Mouse (Mus musculus): ENCODE data around the gene Cfap157.

DNA sequence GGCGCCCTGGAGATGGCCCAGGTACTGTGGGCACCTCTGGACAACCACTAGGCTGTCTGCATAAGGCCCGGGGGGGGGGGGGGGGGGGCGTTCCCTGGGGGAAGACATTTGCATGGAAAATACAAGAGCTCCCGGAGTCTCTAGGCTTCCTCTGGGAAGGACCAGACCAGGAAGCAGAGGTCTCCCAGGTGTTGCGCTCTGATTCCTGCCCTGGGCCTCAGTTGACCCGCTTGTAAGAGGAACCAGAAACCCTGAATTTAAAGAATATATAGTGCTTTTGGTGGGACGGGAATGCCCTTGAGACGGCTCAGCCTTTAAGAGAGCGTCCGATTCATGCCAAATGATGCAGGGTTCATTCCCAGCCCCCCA lies 32.6 kb downstream of the Cfap157 start:
- no peak for TF ChIP-seq CTCF (IDR thresholded peaks at IDR 0.05; ENCODE audit: borderline replicate concordance, insufficient read depth, low read depth, low read length)
- no peak for TF ChIP-seq POLR2A (IDR thresholded peaks at IDR 0.05; ENCODE audit: borderline replicate concordance, insufficient read depth, low read length)
